Mouse (Mus musculus): Measurements from ENCODE around the gene Prss8. TPM values are rescaled to one million over a fixed set of nuclear protein-coding genes. Genes with fewer than 3 reads are reported as not detected.
"Not testable (repeated sequence)": the region's sequence is repeated elsewhere in the genome, so short reads cannot be mapped to it uniquely, and the experiment has no call there.

Prss8 gene
- polyA plus RNA-seq, 1 experiment from 2014 or later = 0.25 TPM

DNA sequence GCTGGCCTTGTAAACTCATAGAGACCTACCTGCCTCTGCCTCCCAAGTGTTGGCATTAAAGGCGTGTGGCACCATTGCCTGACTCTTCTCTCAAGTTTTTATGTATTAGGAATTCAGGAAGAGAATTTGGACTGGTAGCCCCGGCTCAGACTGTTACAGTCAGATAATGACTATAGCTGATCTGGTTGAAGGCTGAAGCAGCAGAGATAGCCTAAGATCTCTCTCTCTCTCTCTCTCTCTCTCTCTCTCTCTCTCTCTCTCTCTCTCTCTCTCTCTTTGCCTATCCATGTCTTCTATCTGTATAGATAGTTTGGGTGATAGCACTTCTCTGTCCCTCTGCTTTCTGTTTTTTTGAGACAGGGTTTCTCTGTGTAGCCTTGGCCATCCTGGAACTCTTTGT, 28.1 kb downstream of the Prss8 start:
- Histone ChIP-seq H3K4me3 (replicated peaks; ENCODE audit: low read length) (no peak overlapping the region), H3K9ac (no peak overlapping the region), H3K27me3 (ENCODE audit: control insufficient read depth, insufficient read depth, low read length) (no peaks in the 10 kb centered on the region), H3K4me2 (replicated peaks) (no peak overlapping the region), H3K9me3 (ENCODE audit: control insufficient read depth, low read length) (no peaks in the 10 kb centered on the region), H3K4me1 (replicated peaks; ENCODE audit: control insufficient read depth, insufficient read depth, low read length) (peaks cover 7% of the 10 kb centered on the region), H3K27ac (no peak overlapping the region), H3K36me3 (replicated peaks; ENCODE audit: control insufficient read depth, insufficient read depth) (peaks cover 6% of the 10 kb centered on the region)
- WGBS = 63% methylated on average over 2 of the region's 2 CpGs
- ATAC-seq (ENCODE audit: low FRiP score) (no peak), DNase-seq (ENCODE audit: low spot score) (no peak)

DNA sequence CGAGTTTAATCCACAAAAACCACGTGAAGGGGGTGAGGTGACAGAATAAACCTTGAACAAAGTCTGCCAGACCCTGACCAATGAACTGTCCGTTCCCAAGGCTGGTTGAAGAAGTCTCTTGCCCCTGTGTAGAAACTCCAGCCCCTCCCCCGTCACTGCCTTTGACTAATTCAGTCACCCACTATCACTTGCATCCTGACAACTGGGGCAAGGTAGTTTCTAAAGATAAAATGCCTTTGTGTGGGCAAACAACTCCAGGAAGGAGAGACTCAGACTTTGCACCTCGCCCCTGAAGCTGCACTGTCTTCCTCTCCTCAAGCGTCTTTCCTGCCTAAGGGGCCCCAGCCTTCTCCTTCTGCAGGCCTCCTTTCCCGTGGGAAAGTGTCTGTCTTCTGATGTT, 29.9 kb downstream of the Prss8 start:
- no peaks in the 10 kb centered on the region for H3K27me3 ChIP-seq (ENCODE audit: control insufficient read depth, insufficient read depth, low read length)
- H3K27ac ChIP-seq = no peak overlapping the region
- no peak for DNase-seq (ENCODE audit: low spot score)
- no peaks in the 10 kb centered on the region for H3K9me3 ChIP-seq (ENCODE audit: control insufficient read depth, low read length)
- peaks cover 7% of the 10 kb centered on the region for H3K4me1 ChIP-seq (replicated peaks; ENCODE audit: control insufficient read depth, insufficient read depth, low read length)
- ATAC-seq (ENCODE audit: low FRiP score) = no peak
- H3K9ac ChIP-seq = no peak overlapping the region
- WGBS = 53% methylated on average over 7 of the region's 7 CpGs
- no peaks in the 10 kb centered on the region for H3K36me3 ChIP-seq (replicated peaks; ENCODE audit: control insufficient read depth, insufficient read depth)
- H3K4me3 ChIP-seq (replicated peaks; ENCODE audit: low read length) = no peak overlapping the region
- H3K4me2 ChIP-seq (replicated peaks) = no peak overlapping the region

DNA sequence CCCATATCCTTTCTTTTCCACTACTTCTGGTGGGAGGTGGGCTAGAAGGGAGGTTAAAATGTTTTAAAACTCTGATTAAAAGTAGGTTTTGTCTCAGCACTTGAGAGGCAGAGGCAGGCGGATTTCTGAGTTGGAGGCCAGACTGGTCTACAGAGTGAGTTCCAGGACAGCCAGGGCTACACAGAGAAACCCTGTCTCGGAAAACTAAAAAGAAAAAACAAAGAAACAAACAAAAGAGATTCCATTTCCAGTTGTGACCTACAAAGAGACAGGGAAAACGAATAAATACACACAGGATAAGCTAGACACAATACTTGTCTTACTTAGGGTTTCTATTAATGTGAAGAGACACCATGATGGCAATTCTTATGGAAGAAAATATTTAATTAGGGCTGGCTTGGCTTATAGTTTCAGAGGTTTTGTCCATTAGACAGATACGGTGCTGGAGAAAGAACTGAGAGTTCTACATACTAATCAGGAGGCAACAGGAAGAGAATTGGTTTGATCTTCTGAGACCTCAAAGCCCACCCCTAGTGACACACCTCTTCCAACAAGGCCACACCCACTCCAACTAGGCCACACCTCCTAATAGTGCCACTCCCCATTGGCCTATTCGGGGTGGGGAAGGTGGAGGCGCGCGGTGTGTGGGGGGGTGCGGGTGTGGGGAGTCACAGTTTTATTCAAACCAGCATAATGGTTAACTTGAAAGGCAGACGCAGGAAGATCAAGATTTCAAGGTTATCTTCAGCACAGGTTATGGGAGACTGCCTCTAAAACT, 31.5 kb downstream of the Prss8 start:
- H3K9me3 ChIP-seq (ENCODE audit: control insufficient read depth, low read length) = no peaks in the 10 kb centered on the region
- no peak overlapping the region for H3K4me2 ChIP-seq (replicated peaks)
- H3K4me3 ChIP-seq (replicated peaks; ENCODE audit: low read length) = no peak overlapping the region
- no peak for ATAC-seq (ENCODE audit: low FRiP score)
- DNase-seq (ENCODE audit: low spot score) = no peak
- no peak overlapping the region for H3K27ac ChIP-seq
- 0 out of 2 replicates have a peak, but pooled peaks cover 5% of the 10 kb centered on the region for H3K36me3 ChIP-seq (replicated peaks; ENCODE audit: control insufficient read depth, insufficient read depth)
- no peak overlapping the region for H3K9ac ChIP-seq
- 39% methylated on average over 10 of the region's 10 CpGs for WGBS
- no peaks in the 10 kb centered on the region for H3K27me3 ChIP-seq (ENCODE audit: control insufficient read depth, insufficient read depth, low read length)
- H3K4me1 ChIP-seq (replicated peaks; ENCODE audit: control insufficient read depth, insufficient read depth, low read length) = peaks cover 9% of the 10 kb centered on the region

DNA sequence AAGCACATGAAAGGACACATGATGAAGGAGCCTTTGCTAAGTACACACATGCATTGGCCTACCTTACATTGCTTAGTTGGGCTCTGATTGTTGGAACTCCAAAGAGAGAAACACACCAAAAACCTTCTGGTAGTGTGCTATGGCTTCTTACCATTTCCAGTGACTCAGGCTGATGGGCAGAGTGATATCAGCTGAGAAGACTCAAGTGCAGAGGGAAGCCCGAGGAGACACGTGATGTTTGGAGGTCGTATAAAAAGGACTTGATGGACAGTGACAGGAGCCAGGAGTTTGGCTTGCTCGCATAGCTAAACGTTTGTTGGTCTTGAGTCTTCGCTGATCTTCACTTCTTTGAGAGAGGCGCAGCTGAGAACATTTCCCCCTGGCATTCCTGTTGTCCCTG, 32.4 kb downstream of the Prss8 start:
- Histone ChIP-seq H3K27me3 (ENCODE audit: control insufficient read depth, insufficient read depth, low read length) (no peaks in the 10 kb centered on the region), H3K4me1 (replicated peaks; ENCODE audit: control insufficient read depth, insufficient read depth, low read length) (peaks cover 9% of the 10 kb centered on the region), H3K4me3 (replicated peaks; ENCODE audit: low read length) (no peak overlapping the region), H3K9ac (no peak overlapping the region), H3K9me3 (ENCODE audit: control insufficient read depth, low read length) (no peaks in the 10 kb centered on the region), H3K27ac (no peak overlapping the region), H3K36me3 (replicated peaks; ENCODE audit: control insufficient read depth, insufficient read depth) (peaks cover 13% of the 10 kb centered on the region), H3K4me2 (replicated peaks) (no peak overlapping the region)
- 93% methylated on average over 7 of the region's 7 CpGs for WGBS
- ATAC-seq (ENCODE audit: low FRiP score) (no peak), DNase-seq (ENCODE audit: low spot score) (no peak)

DNA sequence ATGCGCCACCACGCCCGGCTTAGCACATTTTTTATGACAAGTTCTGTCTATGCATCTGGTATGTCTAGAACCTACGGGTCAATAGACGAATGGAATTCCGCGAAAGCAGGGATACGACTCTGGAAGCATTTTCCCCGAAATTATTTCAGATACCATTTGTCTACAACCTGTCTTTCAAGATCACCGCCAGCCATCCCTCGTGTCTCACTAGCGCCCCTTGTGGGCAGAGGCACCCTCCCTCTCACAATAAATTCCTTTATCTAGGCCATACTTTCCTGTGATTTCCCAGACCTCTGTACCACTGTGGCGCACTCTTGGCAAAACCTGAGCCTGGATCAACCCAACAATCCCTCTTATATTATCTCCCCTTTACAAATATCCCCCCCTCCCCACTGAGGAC, 33.5 kb downstream of the Prss8 start:
- peaks cover 9% of the 10 kb centered on the region for H3K4me1 ChIP-seq (replicated peaks; ENCODE audit: control insufficient read depth, insufficient read depth, low read length)
- WGBS = 65% methylated on average over 13 of the region's 13 CpGs
- DNase-seq (ENCODE audit: low spot score) (peak; percentile 53), ATAC-seq (ENCODE audit: low FRiP score) (no peak)
- no peaks in the 10 kb centered on the region for H3K27me3 ChIP-seq (ENCODE audit: control insufficient read depth, insufficient read depth, low read length)
- no peaks in the 10 kb centered on the region for H3K9me3 ChIP-seq (ENCODE audit: control insufficient read depth, low read length)
- H3K4me2 ChIP-seq (replicated peaks) = no peak overlapping the region
- no peak overlapping the region for H3K4me3 ChIP-seq (replicated peaks; ENCODE audit: low read length)
- H3K36me3 ChIP-seq (replicated peaks; ENCODE audit: control insufficient read depth, insufficient read depth) = peaks cover 17% of the 10 kb centered on the region
- H3K27ac ChIP-seq = no peak overlapping the region
- H3K9ac ChIP-seq = no peak overlapping the region

DNA sequence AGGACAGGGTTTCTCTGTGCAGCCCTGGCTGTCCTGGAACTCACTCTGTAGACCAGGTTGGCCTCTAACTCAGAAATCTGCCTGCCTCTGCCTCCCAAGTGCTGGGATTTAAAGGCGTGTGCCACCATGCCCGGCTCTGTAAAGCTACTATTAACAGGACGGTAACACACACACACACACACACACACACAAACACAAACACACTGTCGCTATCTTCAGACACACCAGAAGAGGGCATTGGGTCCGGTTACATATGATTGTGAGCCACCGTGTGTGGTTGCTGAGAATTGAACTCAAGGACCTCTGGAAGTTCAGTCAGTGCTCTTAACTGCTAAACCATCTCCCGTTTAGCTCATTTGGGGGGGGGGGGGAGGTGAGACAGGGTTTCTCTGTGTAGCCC, 34.0 kb downstream of the Prss8 start:
- not testable (repeated sequence) for H3K4me1 ChIP-seq (replicated peaks; ENCODE audit: control insufficient read depth, insufficient read depth, low read length); ATAC-seq (ENCODE audit: low FRiP score); H3K27ac ChIP-seq; H3K4me3 ChIP-seq (replicated peaks; ENCODE audit: low read length); H3K9ac ChIP-seq; H3K9me3 ChIP-seq (ENCODE audit: control insufficient read depth, low read length); H3K27me3 ChIP-seq (ENCODE audit: control insufficient read depth, insufficient read depth, low read length); DNase-seq (ENCODE audit: low spot score)
- 70% methylated on average over 7 of the region's 7 CpGs for WGBS
- Histone ChIP-seq H3K4me2 (replicated peaks) (peak overlapping the region; percentile 57; the same call in 1 of the 2 replicates), H3K36me3 (replicated peaks; ENCODE audit: control insufficient read depth, insufficient read depth) (peaks cover 21% of the 10 kb centered on the region)

DNA sequence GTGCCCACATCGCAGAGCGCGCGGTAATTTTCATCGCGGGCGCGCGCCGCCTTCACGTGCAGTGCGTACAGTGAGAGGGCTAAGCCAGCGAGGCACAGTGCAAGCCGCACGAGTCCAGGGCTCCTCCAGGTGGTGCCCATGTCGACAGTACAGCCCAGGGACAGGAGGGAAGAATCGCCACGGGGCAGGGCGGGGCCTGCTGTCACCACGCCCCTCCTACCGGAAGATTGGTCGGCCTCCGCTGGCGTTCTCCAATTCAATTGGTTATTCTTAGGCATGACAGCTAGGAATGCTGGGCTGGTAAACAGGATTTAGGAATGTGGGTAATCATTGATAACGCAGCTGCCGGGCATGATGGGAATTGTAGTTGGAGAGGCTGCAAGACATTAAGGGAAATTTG, 34.5 kb downstream of the Prss8 start, which contains the start of the genes Gm21974 and Vkorc1:
Gene Gm21974 (minus strand): TSS at position 13 of the 400 bp plus-strand sequence.
Gene Vkorc1 (minus strand): TSS at position 176 of the 400 bp plus-strand sequence.
- peak within 1 kb of the TSS; percentile 47 for H3K4me3 ChIP-seq (replicated peaks; ENCODE audit: low read length)
- H3K4me2 ChIP-seq (replicated peaks) = peak within 1 kb of the TSS; percentile 57
- H3K9me3 ChIP-seq (ENCODE audit: control insufficient read depth, low read length) = no peaks in the 10 kb centered on the region
- H3K9ac ChIP-seq = peak within 1 kb of the TSS; percentile 59
- ATAC-seq (ENCODE audit: low FRiP score) = peak; percentile 98
- H3K4me1 ChIP-seq (replicated peaks; ENCODE audit: control insufficient read depth, insufficient read depth, low read length) = peaks cover 9% of the 10 kb centered on the region
- peak; percentile 93 for DNase-seq (ENCODE audit: low spot score)
- H3K36me3 ChIP-seq (replicated peaks; ENCODE audit: control insufficient read depth, insufficient read depth) = peaks cover 21% of the 10 kb centered on the region
- peak within 1 kb of the TSS; percentile 48 for H3K27ac ChIP-seq
- under 1% methylated on average over 26 of the region's 26 CpGs for WGBS
- H3K27me3 ChIP-seq (ENCODE audit: control insufficient read depth, insufficient read depth, low read length) = no peaks in the 10 kb centered on the region

DNA sequence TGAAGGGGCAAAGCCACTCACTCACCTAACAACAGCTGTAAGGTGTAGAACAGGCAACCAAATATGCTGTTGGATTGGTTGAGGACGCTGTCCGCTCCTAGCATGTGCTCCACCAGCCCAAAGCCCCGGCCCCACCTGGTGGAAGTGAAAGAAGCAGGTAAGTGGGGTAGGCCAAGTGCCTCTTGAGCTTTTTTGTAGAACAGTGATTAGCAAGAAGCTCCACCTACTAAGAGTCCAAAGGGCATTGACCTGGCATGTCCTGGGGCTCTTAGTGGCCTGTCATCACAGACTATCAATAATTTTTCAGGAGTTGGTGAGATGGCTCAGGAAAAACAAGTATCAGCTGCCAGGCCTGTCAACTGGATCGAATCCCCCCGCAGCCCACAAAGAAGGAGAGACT, 35.4 kb downstream of the Prss8 start:
- Histone ChIP-seq H3K27ac (no peak overlapping the region), H3K27me3 (ENCODE audit: control insufficient read depth, insufficient read depth, low read length) (no peaks in the 10 kb centered on the region), H3K4me1 (replicated peaks; ENCODE audit: control insufficient read depth, insufficient read depth, low read length) (peaks cover 9% of the 10 kb centered on the region), H3K9me3 (ENCODE audit: control insufficient read depth, low read length) (no peaks in the 10 kb centered on the region), H3K36me3 (replicated peaks; ENCODE audit: control insufficient read depth, insufficient read depth) (peaks cover 29% of the 10 kb centered on the region), H3K9ac (peak overlapping the region; percentile 59; the same call in 1 of the 2 replicates), H3K4me3 (replicated peaks; ENCODE audit: low read length) (peak overlapping the region; percentile 47; the same call in 1 of the 2 replicates), H3K4me2 (replicated peaks) (peak overlapping the region; percentile 57)
- ATAC-seq (ENCODE audit: low FRiP score) (no peak), DNase-seq (ENCODE audit: low spot score) (no peak)
- 93% methylated on average over 5 of the region's 5 CpGs for WGBS

DNA sequence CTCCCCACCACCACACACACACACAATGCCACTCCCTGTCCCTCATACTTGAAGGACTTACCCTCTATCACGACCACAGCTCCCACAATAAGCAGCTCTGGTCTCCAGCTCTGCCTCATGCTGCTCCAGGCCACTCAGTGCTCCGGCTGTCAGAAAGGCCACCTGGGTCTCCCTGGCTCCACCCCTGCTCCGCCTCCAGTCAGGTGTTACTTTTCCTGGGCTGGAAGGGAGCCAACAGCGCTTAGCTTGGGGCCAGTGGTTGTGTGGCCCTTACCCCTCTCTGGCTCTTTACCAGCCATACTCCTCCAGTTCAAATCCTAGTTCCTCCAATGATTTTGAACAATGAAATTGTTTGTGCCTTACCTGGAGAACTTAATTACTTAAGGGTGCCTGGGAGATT, 39.1 kb downstream of the Prss8 start, which contains the start of gene Prss53:
Gene Prss53 (minus strand): TSS at position 173 of the 400 bp plus-strand sequence.
- Histone ChIP-seq H3K9ac (no peak within 1 kb of the TSS), H3K4me2 (replicated peaks) (no peak within 1 kb of the TSS), H3K27ac (no peak within 1 kb of the TSS), H3K27me3 (ENCODE audit: control insufficient read depth, insufficient read depth, low read length) (no peaks in the 10 kb centered on the region), H3K4me3 (replicated peaks; ENCODE audit: low read length) (no peak within 1 kb of the TSS), H3K36me3 (replicated peaks; ENCODE audit: control insufficient read depth, insufficient read depth) (peaks cover 66% of the 10 kb centered on the region), H3K9me3 (ENCODE audit: control insufficient read depth, low read length) (no peaks in the 10 kb centered on the region), H3K4me1 (replicated peaks; ENCODE audit: control insufficient read depth, insufficient read depth, low read length) (peaks cover 9% of the 10 kb centered on the region)
- WGBS = 30% methylated on average over 4 of the region's 4 CpGs
- DNase-seq (ENCODE audit: low spot score) = no peak
- ATAC-seq (ENCODE audit: low FRiP score) = no peak
